In genomic region chr11:109745210-109745609, GRCm38 (mm10) we compare ENCODE assay signal across 27 mouse cellular contexts. TPM values are rescaled to one million over a fixed set of nuclear protein-coding genes. Genes with fewer than 3 reads are reported as not detected.
"Had no signal": no experiment of that assay in that cellular context is flagged by ENCODE, and none has a peak within 500 bp of the region (broad histone marks: within the 10 kb centered on the region; RNA-seq: fewer than 3 reads in every experiment).

No protein-coding gene starts in this region.

- H3K36me3 ChIP-seq: heart, embryonic 13.5 days; heart, embryonic 15.5 days; hindbrain, embryonic 10.5 days; hindbrain, embryonic 12.5 days; intestine, embryonic 15.5 days; limb, embryonic 10.5 days; limb, embryonic 12.5 days; liver, embryonic 13.5 days had no signal

- H3K9ac ChIP-seq: heart, embryonic 13.5 days; heart, embryonic 15.5 days; hindbrain, embryonic 12.5 days; hindbrain, embryonic 14.5 days; intestine, embryonic 15.5 days; limb, embryonic 12.5 days; liver, embryonic 13.5 days had no signal

- ATAC-seq: hindbrain, embryonic 16.5 days; intestine, embryonic 15.5 days; intestine, postnatal 0 days had no signal

- H3K27me3 ChIP-seq: heart, embryonic 13.5 days; heart, embryonic 15.5 days; hindbrain, embryonic 12.5 days; intestine, embryonic 15.5 days; limb, embryonic 12.5 days; liver, embryonic 13.5 days had no signal

- H3K27ac ChIP-seq: gastrocnemius, adult 2 months; heart, adult 2 months; heart, embryonic 13.5 days; heart, embryonic 15.5 days; hindbrain, embryonic 10.5 days; hindbrain, embryonic 12.5 days; hindbrain, embryonic 14.5 days; intestine, embryonic 15.5 days; layer of hippocampus, adult 2 months; left cerebral cortex, adult 2 months; limb, embryonic 10.5 days; limb, embryonic 12.5 days; liver, embryonic 13.5 days had no signal

- H3K4me1 ChIP-seq: heart, embryonic 13.5 days; heart, embryonic 15.5 days; hindbrain, embryonic 12.5 days; intestine, embryonic 15.5 days; limb, embryonic 10.5 days; limb, embryonic 12.5 days; liver, embryonic 13.5 days had no signal

- H3K4me3 ChIP-seq: gastrocnemius, adult 2 months; heart, adult 2 months; heart, embryonic 13.5 days; heart, embryonic 15.5 days; hindbrain, embryonic 10.5 days; hindbrain, embryonic 12.5 days; intestine, embryonic 15.5 days; layer of hippocampus, adult 2 months; left cerebral cortex, adult 2 months; limb, embryonic 10.5 days; limb, embryonic 12.5 days; liver, embryonic 13.5 days had no signal

- H3K4me2 ChIP-seq: heart, embryonic 11.5 days; heart, embryonic 13.5 days; heart, embryonic 15.5 days; hindbrain, embryonic 12.5 days; hindbrain, embryonic 14.5 days; intestine, embryonic 15.5 days; limb, embryonic 12.5 days; liver, embryonic 11.5 days; liver, embryonic 13.5 days had no signal

- H3K9me3 ChIP-seq: heart, embryonic 13.5 days; heart, embryonic 15.5 days; hindbrain, embryonic 10.5 days; hindbrain, embryonic 12.5 days; intestine, embryonic 15.5 days; limb, embryonic 10.5 days; limb, embryonic 12.5 days; liver, embryonic 13.5 days had no signal

- DNase-seq: gastrocnemius, adult 2 months; gastrocnemius, postnatal 10 days; gastrocnemius, postnatal 25 days; heart, adult 2 months; heart, postnatal 14 days; heart, postnatal 4 days; kidney, adult 18-20 months; kidney, adult 8-10 months; kidney, postnatal 25 days; kidney, postnatal 4 days; liver; liver, embryonic 13.5 days had no signal

RNA-seq across cellular contexts. Expression of gene Fam20a, which starts 23.1 kb away (rescaled TPM):
- total RNA-seq: granulocyte monocyte progenitor cell, adult 5-6 weeks had no signal
